Mouse (Mus musculus) stomach, embryonic 15.5 days (tissue): ENCODE results near the gene Gstz1. TPM values are rescaled to one million over a fixed set of nuclear protein-coding genes. Genes with fewer than 3 reads are reported as not detected.
"Not testable (repeated sequence)": the region's sequence is repeated elsewhere in the genome, so short reads cannot be mapped to it uniquely, and the experiment has no call there.

Experiments used
- ATAC-seq: fragments of 200-750 bp; cut with Nextera tagmentation; 2 replicates; pipeline ENCODE4 v1.8.0; 2017; ENCODE audit warnings: low read depth, moderate number of reproducible peaks, moderate TSS enrichment; ENCODE audit not compliant: insufficient read depth, low FRiP score
- H3K27ac ChIP-seq: fragments of 300-500 bp; sonication (generic); 2 replicates; pipeline ENCODE4 v1.5.1; 2015; ENCODE audit warnings: mild to moderate bottlenecking, inconsistent platforms
- H3K27me3 ChIP-seq: fragments of 300-500 bp; sonication (generic); replicated peaks from 2 replicates; pipeline ENCODE4 v1.6.1; 2015; ENCODE audit warnings: inconsistent platforms
- H3K36me3 ChIP-seq: fragments of 300-500 bp; sonication (generic); 2 replicates; pipeline ENCODE4 v1.6.1; 2015; ENCODE audit warnings: inconsistent platforms
- H3K4me1 ChIP-seq: fragments of 300-500 bp; sonication (generic); 2 replicates; pipeline ENCODE4 v1.6.1; 2015; ENCODE audit warnings: inconsistent platforms
- H3K4me2 ChIP-seq: fragments of 300-500 bp; sonication (generic); 2 replicates; pipeline ENCODE4 v1.6.1; 2015; ENCODE audit warnings: mild to moderate bottlenecking, inconsistent platforms
- H3K4me3 ChIP-seq: fragments of 300-500 bp; sonication (generic); replicated peaks from 2 replicates; pipeline ENCODE4 v1.5.1; 2015; ENCODE audit warnings: inconsistent platforms
- H3K9ac ChIP-seq: fragments of 300-500 bp; sonication (generic); 2 replicates; pipeline ENCODE4 v1.6.1; 2015; ENCODE audit warnings: inconsistent platforms
- H3K9me3 ChIP-seq: fragments of 300-500 bp; sonication (generic); 2 replicates; pipeline ENCODE4 v1.6.1; 2016; ENCODE audit warnings: inconsistent platforms
- WGBS: fragments of 180-500 bp; shearing (Covaris S2); methylation state at CpG from one replicate; pipeline ENCODE4 v1.1.7; 2015; 5-methylcytosine and 5-hydroxymethylcytosine counted together
- polyA plus RNA-seq: library from polyadenylated mRNA; unstranded; fragments of >200 nt; fragmentation: Nextera tagmentation; extraction: Ambion mirVana; gene quantifications from 2 replicates; pipeline ENCODE4 v1.2.1, GENCODE M21; 2015

The Gstz1 gene
- polyA plus RNA-seq, 1 experiment from 2014 or later = 38.0 TPM

DNA sequence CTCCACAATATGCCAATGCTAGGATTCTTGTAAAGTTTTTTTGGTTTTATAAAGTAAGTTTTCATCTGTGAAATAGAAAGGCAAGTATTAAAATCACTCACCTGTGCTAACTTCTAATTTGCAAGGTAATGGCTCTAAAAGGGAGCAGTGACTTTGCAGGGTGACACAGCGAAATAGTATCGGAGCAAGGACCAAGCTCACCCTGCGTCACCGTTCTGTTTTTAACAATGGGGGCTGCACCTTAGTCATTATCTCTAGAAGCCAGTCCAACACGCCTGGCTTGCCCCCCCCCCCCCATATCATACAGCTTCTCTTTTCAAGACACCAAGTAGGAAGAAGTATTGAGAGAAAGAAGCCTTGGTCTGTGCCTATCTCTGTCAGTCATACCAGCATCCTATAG is 13.8 kb downstream of the Gstz1 start:
- WGBS = 90% methylated on average over 5 of the region's 5 CpGs

DNA sequence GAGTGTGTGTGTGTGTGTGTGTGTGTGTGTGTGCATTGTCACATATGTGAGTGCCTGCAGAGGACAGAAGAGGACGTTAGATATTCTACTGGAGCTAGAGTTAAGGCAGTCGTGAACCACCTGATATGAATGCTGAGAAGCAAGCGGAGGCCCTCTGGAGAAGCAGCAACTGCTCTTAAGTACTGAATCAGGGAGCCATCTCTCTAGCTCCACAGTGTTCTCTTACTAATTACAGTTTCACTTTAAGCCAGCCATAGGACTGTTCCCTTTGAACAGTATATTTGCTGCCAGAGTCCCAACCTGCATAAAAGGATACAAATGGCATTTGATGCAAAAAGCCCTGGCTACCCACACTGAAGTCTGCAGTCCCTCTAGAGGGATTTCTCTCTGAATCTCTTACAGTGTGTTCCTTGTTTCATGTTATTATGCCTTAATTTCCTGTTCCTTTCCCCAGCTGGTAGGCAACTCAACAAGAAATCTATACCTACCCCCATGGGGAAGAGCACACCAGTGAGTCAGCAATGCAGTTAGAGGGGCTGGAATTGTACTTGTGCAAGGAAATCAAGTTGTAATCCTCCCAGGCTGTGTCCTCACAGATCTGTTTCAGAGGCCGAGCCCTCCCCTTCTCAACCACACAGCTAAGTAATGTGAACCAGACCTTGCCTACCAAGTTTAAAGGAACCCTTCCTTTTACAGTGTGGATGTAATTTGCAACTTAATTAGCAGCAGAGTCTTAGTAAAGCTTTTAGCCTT is 28.4 kb downstream of the Gstz1 start:
- Histone ChIP-seq H3K36me3 (0 out of 2 replicates have a peak, but pooled peaks cover 3% of the 10 kb centered on the region), H3K27ac (no peak overlapping the region), H3K27me3 (no peaks in the 10 kb centered on the region), H3K4me1 (no peaks in the 10 kb centered on the region), H3K9me3 (no peaks in the 10 kb centered on the region), H3K4me3 (no peak overlapping the region), H3K9ac (no peak overlapping the region), H3K4me2 (no peak overlapping the region)
- 74% methylated on average over 4 of the region's 4 CpGs for WGBS
- ATAC-seq = no peak

More for the DNA sequence above, 13.8 kb downstream of the Gstz1 start:
- H3K36me3 ChIP-seq = no peaks in the 10 kb centered on the region
- no peak overlapping the region for H3K27ac ChIP-seq
- no peak overlapping the region for H3K4me3 ChIP-seq
- no peak for ATAC-seq
- H3K9me3 ChIP-seq = no peaks in the 10 kb centered on the region
- no peak overlapping the region for H3K9ac ChIP-seq
- H3K27me3 ChIP-seq = no peaks in the 10 kb centered on the region
- H3K4me2 ChIP-seq = no peak overlapping the region
- no peaks in the 10 kb centered on the region for H3K4me1 ChIP-seq

DNA sequence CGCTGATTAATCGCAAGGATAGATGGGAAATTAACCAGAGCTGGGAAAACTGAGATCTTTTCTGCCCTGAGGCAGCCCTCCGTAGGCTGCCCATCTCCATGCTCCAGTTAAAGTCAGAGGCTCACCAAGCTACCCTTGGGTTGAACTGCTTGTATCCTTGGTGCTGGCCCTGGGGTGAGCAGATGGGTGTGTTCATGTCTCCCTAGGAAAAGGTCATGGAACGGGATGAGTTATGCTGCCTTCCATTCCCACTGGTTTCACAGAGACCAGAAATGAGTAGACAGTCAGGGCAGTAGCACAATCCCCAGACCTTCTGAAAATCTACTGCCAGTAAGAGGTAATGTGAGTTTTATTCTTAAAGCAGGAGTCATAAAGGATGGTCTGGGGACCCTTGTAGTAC is 30.7 kb downstream of the Gstz1 start:
- no peaks in the 10 kb centered on the region for H3K27me3 ChIP-seq
- no peak for ATAC-seq
- H3K9me3 ChIP-seq = no peaks in the 10 kb centered on the region
- 95% methylated on average over 4 of the region's 4 CpGs for WGBS
- H3K4me1 ChIP-seq = no peaks in the 10 kb centered on the region
- H3K36me3 ChIP-seq = 0 out of 2 replicates have a peak, but pooled peaks cover under 1% of the 10 kb centered on the region
- no peak overlapping the region for H3K9ac ChIP-seq
- no peak overlapping the region for H3K4me2 ChIP-seq
- no peak overlapping the region for H3K27ac ChIP-seq
- no peak overlapping the region for H3K4me3 ChIP-seq

DNA sequence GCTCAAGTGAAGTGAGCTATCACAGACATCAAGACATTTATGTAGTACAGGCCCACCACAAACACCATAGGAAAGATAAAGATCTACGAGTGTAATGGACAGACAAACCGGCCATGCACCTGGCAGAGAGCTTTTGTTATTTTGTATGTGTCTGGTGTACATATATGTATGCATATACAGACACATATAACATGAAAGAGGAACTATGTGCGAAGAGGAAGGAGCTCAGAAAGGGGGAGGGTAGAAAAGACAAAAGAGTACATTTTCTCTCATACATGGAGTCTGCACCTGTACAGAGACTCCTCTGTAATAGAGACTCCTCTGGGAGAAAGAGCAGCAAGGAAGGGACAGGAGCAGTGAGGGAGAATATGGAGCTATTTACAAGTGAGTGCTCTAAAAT is 46.0 kb downstream of the Gstz1 start:
- WGBS = 80% methylated on average over 3 of the region's 3 CpGs

DNA sequence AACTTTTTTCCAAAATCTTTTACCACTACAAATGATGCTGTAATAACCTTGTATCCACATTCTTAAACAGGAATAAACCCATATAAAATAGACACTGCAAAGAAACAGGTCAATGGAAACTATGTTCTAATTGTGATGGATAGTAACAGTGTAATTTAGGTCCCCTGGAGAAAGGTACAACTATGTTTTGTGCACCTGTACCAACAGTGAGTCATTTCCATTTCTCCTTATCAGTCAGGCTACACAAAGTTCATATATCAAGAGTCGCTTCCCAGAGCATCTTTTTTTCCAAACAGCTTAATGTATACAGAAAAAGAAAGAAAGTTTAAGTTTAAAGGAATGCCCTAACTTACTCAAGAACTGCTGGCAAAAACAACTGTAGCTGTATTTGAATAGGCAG is 48.1 kb downstream of the Gstz1 start:
- no peak overlapping the region for H3K4me3 ChIP-seq
- no peak overlapping the region for H3K9ac ChIP-seq
- 40% methylated on average over 1 of the region's 1 CpGs for WGBS

More for the DNA sequence above, 46.0 kb downstream of the Gstz1 start:
- Histone ChIP-seq H3K4me2 (no peak overlapping the region), H3K4me3 (no peak overlapping the region), H3K4me1 (no peaks in the 10 kb centered on the region), H3K36me3 (no peaks in the 10 kb centered on the region), H3K9me3 (no peaks in the 10 kb centered on the region), H3K27me3 (no peaks in the 10 kb centered on the region), H3K27ac (no peak overlapping the region), H3K9ac (no peak overlapping the region)
- ATAC-seq = no peak

DNA sequence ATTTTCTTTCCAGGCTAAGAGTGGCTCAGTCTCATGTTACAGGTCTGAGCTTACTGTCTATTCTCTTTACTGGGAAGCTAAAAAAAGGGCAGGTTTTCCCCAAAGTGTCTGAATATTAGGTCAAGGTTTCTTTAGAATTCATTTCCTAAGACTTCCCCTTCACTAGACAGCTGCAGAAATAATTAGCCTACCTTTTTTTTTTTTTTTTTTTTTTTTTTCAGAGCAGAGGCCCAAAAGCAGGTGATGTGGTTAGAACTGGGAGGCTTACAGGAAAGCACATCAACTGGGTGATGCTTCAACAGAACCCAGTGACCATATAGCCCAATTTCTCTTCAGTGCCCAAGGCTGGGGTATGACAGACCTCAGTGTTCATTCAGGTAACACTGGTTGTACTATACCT is 49.3 kb downstream of the Gstz1 start:
- no peak overlapping the region for H3K9ac ChIP-seq
- H3K4me1 ChIP-seq = no peaks in the 10 kb centered on the region
- no peaks in the 10 kb centered on the region for H3K36me3 ChIP-seq
- H3K4me2 ChIP-seq = no peak overlapping the region
- H3K4me3 ChIP-seq = no peak overlapping the region
- ATAC-seq = no peak
- no peaks in the 10 kb centered on the region for H3K27me3 ChIP-seq
- no peak overlapping the region for H3K27ac ChIP-seq
- H3K9me3 ChIP-seq = no peaks in the 10 kb centered on the region

More for the DNA sequence above, 48.1 kb downstream of the Gstz1 start:
- no peak overlapping the region for H3K4me2 ChIP-seq
- no peaks in the 10 kb centered on the region for H3K27me3 ChIP-seq
- no peak for ATAC-seq
- H3K4me1 ChIP-seq = no peaks in the 10 kb centered on the region
- no peaks in the 10 kb centered on the region for H3K36me3 ChIP-seq
- no peaks in the 10 kb centered on the region for H3K9me3 ChIP-seq
- no peak overlapping the region for H3K27ac ChIP-seq

DNA sequence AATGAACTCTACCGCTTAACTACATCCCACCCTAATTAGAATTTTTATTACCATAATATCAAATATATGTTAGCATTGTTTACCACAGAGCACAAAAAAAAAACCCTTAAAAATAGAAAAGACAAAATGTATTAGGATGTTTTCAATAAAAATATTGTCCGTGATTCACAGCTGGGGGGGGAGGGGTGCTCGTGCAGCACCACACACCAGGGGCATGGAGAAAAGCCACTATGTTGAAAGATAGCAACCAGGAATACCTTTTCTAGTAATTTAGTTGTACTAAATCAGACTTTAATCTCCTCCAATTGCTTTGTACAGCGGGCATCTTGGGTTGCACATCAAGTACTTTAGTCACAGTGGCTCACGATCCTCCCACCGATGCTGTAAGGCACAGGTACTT is 51.8 kb downstream of the Gstz1 start:
- Histone ChIP-seq H3K27ac (no peak overlapping the region), H3K4me3 (peak overlapping the region; percentile 88; the same call in 1 of the 2 replicates), H3K36me3 (no peaks in the 10 kb centered on the region), H3K4me2 (peak overlapping the region; percentile 95), H3K9me3 (no peaks in the 10 kb centered on the region), H3K9ac (no peak overlapping the region), H3K4me1 (no peaks in the 10 kb centered on the region), H3K27me3 (no peaks in the 10 kb centered on the region)
- ATAC-seq = no peak
- 53% methylated on average over 6 of the region's 6 CpGs for WGBS

DNA sequence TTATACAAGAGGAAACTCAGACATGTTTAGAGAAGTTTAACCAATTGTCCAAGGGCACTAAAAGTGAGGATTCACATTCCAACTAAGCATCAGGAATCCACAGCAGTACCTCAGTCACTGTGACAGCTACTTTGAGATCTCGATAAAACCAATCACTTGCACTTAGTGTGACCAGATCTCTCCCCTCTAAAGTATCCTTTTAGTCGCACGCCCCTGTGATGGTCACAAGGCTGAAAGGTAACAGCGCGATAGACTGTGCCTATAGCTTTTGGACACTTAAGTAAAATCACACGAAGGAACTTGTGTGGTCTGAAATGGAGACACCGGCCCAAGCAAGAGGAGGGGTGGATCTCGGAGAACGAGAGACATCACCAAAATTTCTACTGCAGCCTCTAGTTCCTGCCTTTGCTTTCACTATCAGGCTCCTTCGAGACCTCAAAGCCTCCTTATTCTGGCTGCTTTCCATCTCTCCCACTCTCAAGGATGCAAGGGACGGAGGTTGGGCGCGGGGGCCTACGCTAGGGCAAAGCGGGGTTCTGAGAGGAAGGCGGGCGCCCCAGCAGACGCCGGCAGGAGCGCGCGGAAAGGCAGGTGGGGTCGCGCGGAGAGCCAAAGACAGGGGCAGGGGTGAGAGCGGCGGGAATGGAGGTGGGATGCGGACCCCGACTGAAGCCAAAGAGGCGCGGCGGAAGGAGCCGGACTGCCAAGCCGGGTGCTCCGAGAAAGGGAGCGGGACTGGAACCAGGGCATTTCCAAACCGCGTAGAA is 52.4 kb downstream of the Gstz1 start, which contains the start of gene Samd15:
Gene Samd15 (plus strand): TSS at position 518 of the 767 bp plus-strand sequence.
- Histone ChIP-seq H3K36me3 (no peaks in the 10 kb centered on the region), H3K9me3 (no peaks in the 10 kb centered on the region), H3K27ac (peak within 1 kb of the TSS; percentile 76), H3K4me3 (peak within 1 kb of the TSS; percentile 88), H3K27me3 (no peaks in the 10 kb centered on the region), H3K4me1 (no peaks in the 10 kb centered on the region), H3K9ac (peak within 1 kb of the TSS; percentile 82), H3K4me2 (peak within 1 kb of the TSS; percentile 95)
- ATAC-seq = peak; percentile 25; the same call in 1 of the 2 replicates
- WGBS = 1% methylated on average over 37 of the region's 38 CpGs

DNA sequence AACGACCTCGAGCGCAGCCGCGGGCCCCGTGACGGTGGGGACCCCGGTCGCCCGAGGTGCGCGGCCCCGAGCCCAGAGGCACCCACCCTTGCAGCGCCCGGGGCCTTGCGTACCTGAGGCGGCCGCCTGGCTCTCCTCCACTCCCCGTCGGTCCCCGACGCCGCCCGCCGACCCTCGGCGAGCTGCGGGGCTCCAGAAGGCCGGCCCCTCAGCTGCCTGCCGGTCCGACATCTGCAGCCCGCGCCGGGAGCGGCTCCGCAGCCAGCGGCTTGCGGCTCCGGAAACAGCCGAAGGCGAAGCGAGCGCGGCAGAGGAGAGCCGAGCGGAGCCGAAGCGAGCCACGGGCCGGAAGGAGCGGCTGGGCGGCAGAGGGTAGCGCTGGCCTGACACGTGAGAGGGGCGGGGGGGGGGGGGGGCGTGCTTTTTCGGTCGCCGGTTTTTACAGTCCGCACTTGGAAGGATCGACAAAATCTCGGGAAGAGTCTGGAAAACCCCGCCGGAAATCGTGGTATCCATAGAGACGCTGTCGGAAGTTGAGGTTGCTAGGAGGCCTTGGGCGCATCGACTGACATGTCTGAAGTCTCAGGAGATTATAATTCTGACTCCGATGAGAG is 53.1 kb downstream of the Gstz1 start, which contains the start of gene Tmed8:
Gene Tmed8 (minus strand): TSS at position 482 of the 614 bp plus-strand sequence.
- no peaks in the 10 kb centered on the region for H3K4me1 ChIP-seq
- peak within 1 kb of the TSS; percentile 82 for H3K9ac ChIP-seq
- H3K4me2 ChIP-seq = peak within 1 kb of the TSS; percentile 95
- peak; percentile 90 for ATAC-seq
- no peaks in the 10 kb centered on the region for H3K27me3 ChIP-seq
- H3K4me3 ChIP-seq = peak within 1 kb of the TSS; percentile 88
- peak within 1 kb of the TSS; percentile 76 for H3K27ac ChIP-seq
- no peaks in the 10 kb centered on the region for H3K9me3 ChIP-seq
- under 1% methylated on average over 64 of the region's 70 CpGs for WGBS
- H3K36me3 ChIP-seq = no peaks in the 10 kb centered on the region

DNA sequence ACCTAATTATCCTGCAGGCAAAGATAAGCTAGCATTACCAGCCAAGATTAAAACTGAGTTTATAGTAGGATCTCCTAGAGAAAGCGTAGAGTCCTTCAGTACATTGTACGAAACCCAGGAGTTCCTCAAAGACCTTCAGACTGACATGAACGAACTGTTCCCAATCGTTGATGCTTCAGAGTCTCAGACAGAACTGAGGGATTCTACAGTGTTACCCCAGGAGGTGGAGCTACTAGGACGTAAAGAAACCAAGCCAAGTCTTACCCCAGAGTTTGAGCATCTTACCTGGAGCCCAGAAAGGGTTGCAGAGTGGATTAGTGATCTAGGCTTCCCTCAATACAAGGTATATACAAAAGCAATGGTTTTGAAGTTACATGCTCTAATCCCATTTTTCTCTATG is 54.7 kb downstream of the Gstz1 start:
- Histone ChIP-seq H3K27me3 (no peaks in the 10 kb centered on the region), H3K4me2 (no peak overlapping the region), H3K4me3 (no peak overlapping the region), H3K27ac (no peak overlapping the region), H3K4me1 (no peaks in the 10 kb centered on the region), H3K9me3 (no peaks in the 10 kb centered on the region), H3K9ac (no peak overlapping the region), H3K36me3 (no peaks in the 10 kb centered on the region)
- no peak for ATAC-seq
- 67% methylated on average over 5 of the region's 5 CpGs for WGBS

DNA sequence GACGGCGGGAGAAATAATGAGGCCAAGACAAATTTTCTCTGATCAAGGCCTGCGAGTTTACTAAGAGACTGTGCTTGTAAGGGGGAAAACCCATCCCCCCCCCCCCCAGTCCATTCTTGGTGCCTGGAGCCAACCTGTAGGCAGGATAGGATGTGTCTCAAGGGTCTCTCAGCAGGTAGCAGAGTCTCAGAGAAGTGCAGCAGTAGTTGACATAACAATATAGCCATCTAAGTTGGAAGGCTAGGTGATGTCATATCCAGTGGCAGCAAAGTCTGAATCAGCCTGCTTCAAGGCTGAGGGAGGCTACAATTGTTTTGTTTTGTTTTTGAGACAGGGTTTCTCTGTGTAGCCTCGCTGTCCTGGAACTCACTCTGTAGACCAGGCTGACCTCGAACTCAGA is 58.8 kb downstream of the Gstz1 start:
- not testable (repeated sequence) for H3K4me2 ChIP-seq, H3K27ac ChIP-seq, H3K4me1 ChIP-seq, H3K27me3 ChIP-seq, H3K36me3 ChIP-seq, H3K4me3 ChIP-seq, H3K9me3 ChIP-seq, ATAC-seq, H3K9ac ChIP-seq
- WGBS = 90% methylated on average over 5 of the region's 5 CpGs
